Mouse (Mus musculus) intestine, postnatal 0 days (tissue): ENCODE results near the gene Ptx4. TPM values are rescaled to one million over a fixed set of nuclear protein-coding genes. Genes with fewer than 3 reads are reported as not detected.

Experiments used
- ATAC-seq: fragments of 200-750 bp; cut with Nextera tagmentation; 2 replicates; pipeline ENCODE4 v1.8.0; 2017; ENCODE audit warnings: mild to moderate bottlenecking, moderate TSS enrichment, moderate library complexity
- H3K27ac ChIP-seq: fragments of 300-500 bp; sonication (generic); 2 replicates; pipeline ENCODE4 v1.5.1; 2014; ENCODE audit warnings: mild to moderate bottlenecking, low read depth, low read length, moderate library complexity
- H3K27me3 ChIP-seq: fragments of 300-500 bp; sonication (generic); replicated peaks from 2 replicates; pipeline ENCODE4 v1.6.1; 2014; ENCODE audit warnings: low read length, mixed read lengths; ENCODE audit not compliant: control insufficient read depth, insufficient read depth
- H3K36me3 ChIP-seq: fragments of 300-500 bp; sonication (generic); 2 replicates; pipeline ENCODE4 v1.6.1; 2014; ENCODE audit warnings: mild to moderate bottlenecking, moderate library complexity; ENCODE audit not compliant: control insufficient read depth, insufficient read depth
- H3K4me1 ChIP-seq: fragments of 300-500 bp; sonication (generic); replicated peaks from 2 replicates; pipeline ENCODE4 v1.6.1; 2014; ENCODE audit warnings: antibody characterized with exemption, low read length, mixed read lengths; ENCODE audit not compliant: control insufficient read depth, insufficient read depth
- H3K4me2 ChIP-seq: fragments of 300-500 bp; sonication (generic); replicated peaks from 2 replicates; pipeline ENCODE4 v1.6.1; 2014; ENCODE audit warnings: low read depth, mild to moderate bottlenecking, moderate library complexity
- H3K4me3 ChIP-seq: fragments of 300-500 bp; sonication (generic); 2 replicates; pipeline ENCODE4 v1.5.1; 2014; ENCODE audit warnings: low read depth, low read length
- H3K9ac ChIP-seq: fragments of 300-500 bp; sonication (generic); 2 replicates; pipeline ENCODE4 v1.6.1; 2014; ENCODE audit warnings: mild to moderate bottlenecking, low read depth, low read length
- H3K9me3 ChIP-seq: fragments of 300-500 bp; sonication (generic); 2 replicates; pipeline ENCODE4 v1.6.1; 2016; ENCODE audit warnings: mixed run types; ENCODE audit not compliant: control insufficient read depth
- CTCF ChIP-seq: sonication (generic); IDR thresholded peaks from 2 replicates; pipeline ENCODE4 v1.5.1; 2016; ENCODE audit warnings: low read depth, mild to moderate bottlenecking, control low read depth, antibody characterized with exemption, moderate library complexity
- WGBS: fragments of 180-500 bp; shearing (Covaris S2); extraction: QIAGEN DNeasy Blood & Tissue Kit; methylation state at CpG from one replicate; pipeline ENCODE4 v1.1.7; 2014; 5-methylcytosine and 5-hydroxymethylcytosine counted together
- polyA plus RNA-seq: library from polyadenylated mRNA; unstranded; fragments of >200 nt; fragmentation: Nextera tagmentation; extraction: Ambion mirVana; gene quantifications from 2 replicates; pipeline ENCODE4 v1.2.1, GENCODE M21; 2015

Gene Ptx4
- polyA plus RNA-seq, 1 experiment from 2014 or later = 0.25 TPM

DNA sequence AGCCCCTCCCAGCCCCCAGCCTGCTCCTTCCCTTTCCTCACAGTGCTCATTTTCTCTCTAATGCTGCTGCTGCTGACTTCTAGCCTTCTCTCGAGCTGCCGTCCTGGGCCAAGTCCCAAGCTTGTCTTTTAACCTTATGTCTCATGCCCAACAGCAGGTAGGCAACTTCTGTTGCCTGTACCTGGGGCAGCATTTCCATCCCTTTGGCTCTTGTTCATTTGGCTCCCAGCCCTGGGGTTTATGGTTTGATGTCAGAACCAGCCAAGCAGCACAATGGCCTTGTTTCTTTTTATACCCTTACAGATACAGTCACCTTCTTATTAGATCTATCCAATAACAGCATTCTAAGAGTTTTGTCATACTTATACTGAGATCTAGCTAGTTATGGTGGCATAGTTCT lies 24.3 kb upstream of the Ptx4 start:
- H3K9ac ChIP-seq = no peak overlapping the region
- ATAC-seq = no peak
- no peaks in the 10 kb centered on the region for H3K27me3 ChIP-seq
- H3K9me3 ChIP-seq = no peaks in the 10 kb centered on the region
- H3K4me2 ChIP-seq = no peak overlapping the region
- peaks cover 43% of the 10 kb centered on the region for H3K36me3 ChIP-seq
- no peaks in the 10 kb centered on the region for H3K4me1 ChIP-seq
- WGBS = 83% methylated on average over 2 of the region's 2 CpGs
- no peak for TF ChIP-seq CTCF
- H3K4me3 ChIP-seq = no peak overlapping the region
- H3K27ac ChIP-seq = no peak overlapping the region

DNA sequence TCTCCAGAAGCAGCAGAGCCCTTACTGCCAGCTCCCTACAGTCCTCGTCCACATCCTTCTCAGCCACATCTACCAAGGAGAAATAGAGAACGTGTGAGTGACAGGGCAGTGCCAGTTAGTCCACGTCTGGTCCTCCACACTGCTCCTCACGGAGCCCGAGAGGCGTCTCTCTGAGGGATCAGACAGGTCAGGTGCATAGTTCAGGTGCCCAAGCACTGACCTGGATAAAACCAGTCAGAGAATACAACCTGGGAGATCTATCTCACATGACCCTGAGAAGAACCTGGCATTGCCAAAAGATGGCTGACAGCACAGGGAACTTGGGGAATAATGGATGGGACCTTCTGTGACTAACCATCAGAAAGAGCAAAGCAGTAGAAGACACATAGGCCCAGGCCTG lies 20.5 kb upstream of the Ptx4 start:
- Histone ChIP-seq H3K27me3 (no peaks in the 10 kb centered on the region), H3K4me2 (no peak overlapping the region), H3K4me1 (no peaks in the 10 kb centered on the region), H3K9me3 (no peaks in the 10 kb centered on the region), H3K36me3 (peaks cover 68% of the 10 kb centered on the region), H3K4me3 (no peak overlapping the region), H3K27ac (no peak overlapping the region), H3K9ac (no peak overlapping the region)
- 94% methylated on average over 6 of the region's 6 CpGs for WGBS
- ATAC-seq = no peak
- TF ChIP-seq CTCF = no peak

DNA sequence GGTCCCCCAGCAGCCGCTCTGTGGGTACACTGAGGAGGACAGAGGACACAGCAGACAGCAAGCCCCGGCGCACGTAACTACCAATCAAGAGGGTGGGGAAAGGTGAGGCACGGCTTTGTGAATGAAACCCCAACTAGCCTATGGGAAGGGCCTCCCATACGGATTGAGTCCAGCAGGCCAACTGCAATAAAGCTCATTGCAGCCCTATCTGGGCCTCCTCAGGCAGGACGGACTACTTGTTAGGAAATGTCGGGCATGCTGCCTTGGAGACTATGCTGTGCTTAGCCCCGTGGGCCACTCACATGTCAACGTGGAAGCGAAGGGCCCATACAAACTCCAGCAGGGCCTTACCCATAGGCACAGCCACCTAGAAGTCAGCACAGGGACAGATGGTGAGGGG lies 19.2 kb upstream of the Ptx4 start:
- no peaks in the 10 kb centered on the region for H3K9me3 ChIP-seq
- H3K4me2 ChIP-seq = no peak overlapping the region
- H3K27ac ChIP-seq = no peak overlapping the region
- H3K4me3 ChIP-seq = no peak overlapping the region
- no peak overlapping the region for H3K9ac ChIP-seq
- WGBS = 69% methylated on average over 11 of the region's 11 CpGs
- TF ChIP-seq CTCF = no peak
- ATAC-seq = peak; percentile 64; the same call in 1 of the 2 replicates
- H3K36me3 ChIP-seq = peaks cover 81% of the 10 kb centered on the region
- H3K27me3 ChIP-seq = no peaks in the 10 kb centered on the region
- no peaks in the 10 kb centered on the region for H3K4me1 ChIP-seq

DNA sequence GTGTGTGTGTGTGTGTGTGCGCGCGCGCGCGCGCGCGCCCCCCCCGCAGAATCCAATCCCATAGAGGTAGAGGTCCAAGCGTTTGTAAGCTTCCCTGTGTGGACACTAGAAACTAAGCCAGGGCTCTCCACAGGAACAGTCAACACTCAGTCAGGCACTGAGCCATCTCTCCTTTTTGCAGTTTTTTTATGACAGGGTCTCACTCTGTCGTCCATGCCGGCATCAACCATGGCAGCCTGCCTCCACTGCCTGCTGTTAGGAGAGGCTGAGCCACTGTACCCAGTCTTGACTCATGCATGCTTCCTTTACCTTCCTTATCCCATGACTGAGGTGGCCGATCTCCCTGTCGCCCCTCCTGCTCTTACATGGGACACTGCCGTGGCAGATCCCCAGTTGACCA lies 12.8 kb upstream of the Ptx4 start:
- ATAC-seq = no peak
- H3K9ac ChIP-seq = no peak overlapping the region
- no peaks in the 10 kb centered on the region for H3K9me3 ChIP-seq
- no peak overlapping the region for H3K4me3 ChIP-seq
- no peak for TF ChIP-seq CTCF
- 83% methylated on average over 16 of the region's 16 CpGs for WGBS
- no peaks in the 10 kb centered on the region for H3K4me1 ChIP-seq
- no peak overlapping the region for H3K27ac ChIP-seq
- peaks cover 68% of the 10 kb centered on the region; the same call in 1 of the 2 replicates for H3K36me3 ChIP-seq
- H3K27me3 ChIP-seq = no peaks in the 10 kb centered on the region
- H3K4me2 ChIP-seq = no peak overlapping the region

DNA sequence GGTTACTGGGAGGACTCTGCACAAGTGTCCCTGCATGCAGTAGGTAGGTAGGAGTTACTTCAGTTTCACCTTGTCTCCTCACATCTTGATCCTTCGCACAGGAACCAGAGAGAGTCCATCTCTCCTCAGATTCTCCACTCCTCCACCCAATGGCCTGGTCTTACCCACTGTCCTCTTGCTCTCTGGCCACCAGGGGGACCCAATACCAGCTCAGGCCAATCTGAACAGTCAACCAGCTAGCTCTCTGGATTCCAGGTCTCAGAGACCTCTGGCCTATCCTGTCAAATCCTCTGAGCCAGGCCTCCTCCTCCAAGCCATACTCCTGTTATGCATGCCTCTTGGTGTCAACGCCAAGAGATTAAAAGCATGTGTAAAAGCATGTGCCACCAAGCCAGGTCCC lies 11.0 kb upstream of the Ptx4 start:
- no peak overlapping the region for H3K9ac ChIP-seq
- TF ChIP-seq CTCF = peak; percentile 81
- peak; percentile 49; the same call in 1 of the 2 replicates for ATAC-seq
- no peak overlapping the region for H3K27ac ChIP-seq
- H3K4me3 ChIP-seq = no peak overlapping the region
- WGBS = 76% methylated on average over 2 of the region's 2 CpGs
- H3K36me3 ChIP-seq = peaks cover 54% of the 10 kb centered on the region; the same call in 1 of the 2 replicates
- H3K9me3 ChIP-seq = no peaks in the 10 kb centered on the region
- H3K4me2 ChIP-seq = no peak overlapping the region
- H3K4me1 ChIP-seq = no peaks in the 10 kb centered on the region
- H3K27me3 ChIP-seq = no peaks in the 10 kb centered on the region

DNA sequence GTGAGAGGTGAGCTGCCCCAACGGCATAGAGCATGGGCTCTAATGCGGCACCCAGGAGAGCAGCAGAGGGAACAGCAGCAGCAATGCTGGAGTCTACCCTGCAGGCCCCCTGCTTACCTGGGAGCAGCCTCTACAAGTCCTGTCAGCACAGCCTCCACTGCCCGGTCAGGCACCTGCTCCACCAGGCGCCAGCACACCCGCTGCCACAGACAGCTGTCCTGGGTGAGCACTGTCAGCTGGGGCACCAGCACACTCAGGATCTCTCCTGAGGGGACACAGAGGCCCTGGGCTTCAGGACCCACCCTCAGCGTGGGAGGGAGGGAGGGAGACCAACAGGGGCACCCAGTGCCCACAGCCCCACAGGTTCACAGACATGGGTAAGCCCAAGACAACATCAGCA lies 10.0 kb upstream of the Ptx4 start:
- 89% methylated on average over 6 of the region's 6 CpGs for WGBS
- H3K4me3 ChIP-seq = no peak overlapping the region
- no peak overlapping the region for H3K27ac ChIP-seq
- H3K27me3 ChIP-seq = no peaks in the 10 kb centered on the region
- peaks cover 45% of the 10 kb centered on the region; the same call in 1 of the 2 replicates for H3K36me3 ChIP-seq
- H3K9me3 ChIP-seq = no peaks in the 10 kb centered on the region
- no peak for ATAC-seq
- H3K4me2 ChIP-seq = no peak overlapping the region
- no peak for TF ChIP-seq CTCF
- H3K4me1 ChIP-seq = no peaks in the 10 kb centered on the region
- H3K9ac ChIP-seq = no peak overlapping the region

DNA sequence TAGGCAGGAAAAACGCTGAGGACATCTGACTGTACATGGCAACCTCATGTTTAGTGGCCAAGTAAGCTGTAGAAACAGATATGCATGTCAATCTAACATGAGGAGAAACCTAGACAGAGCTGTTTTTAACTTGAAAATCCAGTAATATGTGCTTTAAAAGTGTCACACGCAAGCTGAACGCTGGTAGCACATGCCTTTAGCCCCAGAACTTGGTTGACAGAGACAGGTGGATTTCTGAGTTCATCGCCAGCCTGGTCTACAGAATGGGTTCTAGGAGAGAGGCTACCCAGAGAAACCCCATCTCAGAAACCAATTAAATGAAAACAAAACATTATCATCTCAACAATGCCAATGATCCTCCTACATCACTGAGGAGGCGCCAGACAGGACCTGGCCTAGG lies 9.3 kb upstream of the Ptx4 start:
- H3K4me3 ChIP-seq = no peak overlapping the region
- no peak overlapping the region for H3K4me2 ChIP-seq
- H3K9ac ChIP-seq = no peak overlapping the region
- H3K27ac ChIP-seq = no peak overlapping the region
- no peaks in the 10 kb centered on the region for H3K9me3 ChIP-seq
- WGBS = 93% methylated on average over 5 of the region's 5 CpGs
- H3K36me3 ChIP-seq = peaks cover 38% of the 10 kb centered on the region; the same call in 1 of the 2 replicates
- ATAC-seq = no peak
- no peaks in the 10 kb centered on the region; the same call in 1 of the 2 replicates for H3K4me1 ChIP-seq
- H3K27me3 ChIP-seq = no peaks in the 10 kb centered on the region
- no peak for TF ChIP-seq CTCF
